Mouse (Mus musculus): ENCODE data around the gene Stkld1. TPM values are rescaled to one million over a fixed set of nuclear protein-coding genes. Genes with fewer than 3 reads are reported as not detected.

The Stkld1 gene
- total and polyA plus RNA-seq, 3 experiments, result 0.02 TPM; not detected in 2

DNA sequence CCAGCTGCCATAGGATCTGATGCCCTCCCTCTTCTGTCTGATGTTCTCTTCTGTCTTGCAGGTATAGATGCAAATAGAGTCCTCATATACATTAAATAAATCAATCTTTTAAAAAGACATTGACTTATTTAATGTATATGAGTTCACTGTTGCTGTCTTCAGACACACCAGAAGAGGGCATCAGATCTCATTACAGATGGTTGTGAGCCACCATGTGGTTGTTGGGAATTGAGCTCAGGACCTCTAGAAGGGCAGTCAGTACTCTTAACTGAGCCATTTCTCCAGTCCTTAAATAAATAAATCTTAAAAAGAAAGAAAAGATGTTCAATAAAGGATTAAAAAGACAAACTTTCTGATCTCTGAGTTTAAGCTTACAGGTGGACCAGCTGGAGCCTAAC is 24.5 kb upstream of the Stkld1 start:
- TF ChIP-seq GATA2 (IDR thresholded peaks at IDR 0.05; ENCODE audit: borderline replicate concordance, low read depth, low read length) (no peak), CTCF (IDR thresholded peaks at IDR 0.05; ENCODE audit: low read depth, low read length) (no peak), POLR2AphosphoS5 (IDR thresholded peaks at IDR 0.05; ENCODE audit: insufficient replicate concordance, low read depth, low read length) (no peak), TAL1 (conservative IDR thresholded peaks at IDR 0.05; ENCODE audit: low read depth, low read length) (no peak), GATA1 (IDR thresholded peaks at IDR 0.05; ENCODE audit: borderline replicate concordance, low read length) (no peak)
- no peaks in the 10 kb centered on the region for H3K27me3 ChIP-seq (ENCODE audit: insufficient read depth, low read length)
- peak overlapping the region; percentile 99 for H3K4me3 ChIP-seq (ENCODE audit: low read depth, low read length)
- H3K36me3 ChIP-seq (replicated peaks), result peaks cover 83% of the 10 kb centered on the region
- no peak for ATAC-seq (ENCODE audit: extremely low read depth, insufficient number of reproducible peaks, low FRiP score, poor library complexity, severe bottlenecking)
- no peaks in the 10 kb centered on the region for H3K9me3 ChIP-seq (replicated peaks)
- peaks cover 67% of the 10 kb centered on the region for H3K4me1 ChIP-seq (ENCODE audit: insufficient read depth, low read depth, low read length)
- no peak for DNase-seq (ENCODE audit: low spot score)

DNA sequence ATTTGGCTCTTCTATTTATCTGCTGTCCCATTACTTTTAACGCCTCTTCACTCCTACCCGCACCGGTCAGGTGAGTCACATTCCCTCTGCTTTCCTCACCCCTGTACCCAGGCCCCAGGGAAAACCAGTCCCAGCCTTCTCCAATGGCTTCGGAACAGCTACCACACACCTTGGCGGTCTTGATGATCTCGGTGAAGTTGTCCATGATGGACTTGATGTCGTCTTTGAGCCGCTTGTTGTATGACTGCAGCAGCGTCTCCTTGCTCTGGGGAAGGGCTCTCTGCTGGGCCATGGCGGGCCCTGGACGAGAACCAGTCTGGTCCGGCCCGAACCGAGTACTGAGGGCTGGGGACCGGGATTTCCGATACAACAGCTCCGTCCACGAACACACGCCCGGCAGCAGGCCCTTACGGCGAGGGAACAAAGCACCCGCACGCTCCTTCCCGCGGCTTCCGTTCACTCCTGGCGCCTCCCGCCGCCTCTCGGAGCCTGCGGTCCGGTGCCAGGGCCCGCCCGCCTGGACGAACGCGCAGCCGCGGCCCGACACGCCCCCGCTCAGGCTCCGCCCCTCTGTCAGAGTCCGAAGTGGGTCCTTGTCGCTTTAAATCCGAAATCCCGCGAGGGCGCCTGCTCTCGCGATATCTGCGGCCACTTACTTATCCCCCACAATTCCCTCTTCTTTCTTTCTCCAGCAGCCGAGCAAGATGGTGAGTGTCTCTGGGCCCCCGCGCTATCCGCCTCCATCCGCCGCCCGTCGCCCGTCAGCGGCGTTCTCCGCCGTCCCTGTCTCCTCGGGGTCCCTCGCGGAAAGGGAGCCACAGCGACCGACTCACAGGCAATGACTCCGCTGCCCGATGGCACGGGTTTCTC is 23.5 kb upstream of the Stkld1 start, which contains the start of the genes Med22 and Rpl7a:
TSS of gene Med22 (minus strand) at position 554 of the 870 bp plus-strand sequence.
TSS of gene Rpl7a (plus strand) at position 641 of the 870 bp plus-strand sequence.
- TF ChIP-seq POLR2AphosphoS5 (IDR thresholded peaks at IDR 0.05; ENCODE audit: insufficient replicate concordance, low read depth, low read length) (no peak), TAL1 (conservative IDR thresholded peaks at IDR 0.05; ENCODE audit: low read depth, low read length) (no peak), GATA1 (IDR thresholded peaks at IDR 0.05; ENCODE audit: borderline replicate concordance, low read length) (no peak), GATA2 (IDR thresholded peaks at IDR 0.05; ENCODE audit: borderline replicate concordance, low read depth, low read length) (no peak), CTCF (IDR thresholded peaks at IDR 0.05; ENCODE audit: low read depth, low read length) (no peak)
- ATAC-seq (ENCODE audit: extremely low read depth, insufficient number of reproducible peaks, low FRiP score, poor library complexity, severe bottlenecking) (peak; percentile 42; the same call in 1 of the 2 replicates), DNase-seq (ENCODE audit: low spot score) (peak; percentile 88)
- Histone ChIP-seq H3K27me3 (ENCODE audit: insufficient read depth, low read length) (no peaks in the 10 kb centered on the region), H3K4me1 (ENCODE audit: insufficient read depth, low read depth, low read length) (peaks cover 73% of the 10 kb centered on the region), H3K9me3 (replicated peaks) (no peaks in the 10 kb centered on the region), H3K36me3 (replicated peaks) (peaks cover 82% of the 10 kb centered on the region), H3K4me3 (ENCODE audit: low read depth, low read length) (peak within 1 kb of the TSS; percentile 99)

DNA sequence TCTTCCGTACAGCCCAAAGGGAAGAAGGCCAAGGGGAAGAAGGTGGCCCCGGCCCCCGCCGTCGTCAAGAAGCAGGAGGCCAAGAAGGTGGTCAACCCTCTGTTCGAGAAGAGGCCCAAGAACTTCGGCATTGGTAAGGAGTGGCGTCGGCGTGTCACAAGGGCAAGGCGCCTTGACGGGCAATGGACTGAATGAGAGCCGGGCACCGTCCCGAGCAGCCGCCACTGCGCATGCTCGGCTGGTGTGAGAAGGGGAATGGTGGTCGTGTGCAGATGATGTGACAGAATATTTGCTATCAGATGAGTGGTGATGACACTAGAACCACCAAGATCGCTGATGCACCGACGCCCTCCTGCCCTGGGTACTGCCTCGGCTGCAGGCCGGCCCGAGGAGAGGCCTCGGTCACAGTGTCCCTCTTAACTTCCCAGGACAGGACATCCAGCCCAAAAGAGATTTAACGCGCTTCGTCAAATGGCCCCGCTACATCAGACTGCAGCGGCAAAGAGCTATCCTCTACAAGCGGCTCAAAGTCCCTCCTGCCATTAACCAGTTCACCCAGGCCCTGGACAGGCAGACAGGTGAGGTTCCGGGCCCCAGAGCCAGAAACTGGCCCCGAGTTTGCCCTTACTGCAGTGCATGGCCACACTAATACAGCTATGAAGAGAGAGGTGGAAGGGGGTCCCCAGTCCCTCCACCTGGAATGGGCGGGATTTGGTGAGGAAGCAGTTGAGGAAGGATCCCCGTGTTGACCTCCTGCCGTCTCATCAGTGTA is 22.7 kb upstream of the Stkld1 start:
- peaks cover 74% of the 10 kb centered on the region for H3K36me3 ChIP-seq (replicated peaks)
- ATAC-seq (ENCODE audit: extremely low read depth, insufficient number of reproducible peaks, low FRiP score, poor library complexity, severe bottlenecking) (no peak), DNase-seq (ENCODE audit: low spot score) (no peak)
- no peaks in the 10 kb centered on the region for H3K27me3 ChIP-seq (ENCODE audit: insufficient read depth, low read length)
- H3K9me3 ChIP-seq (replicated peaks), result no peaks in the 10 kb centered on the region
- peaks cover 74% of the 10 kb centered on the region for H3K4me1 ChIP-seq (ENCODE audit: insufficient read depth, low read depth, low read length)
- H3K4me3 ChIP-seq (ENCODE audit: low read depth, low read length), result peak overlapping the region; percentile 99
- TF ChIP-seq CTCF (IDR thresholded peaks at IDR 0.05; ENCODE audit: low read depth, low read length), result no peak
- TF ChIP-seq GATA2 (IDR thresholded peaks at IDR 0.05; ENCODE audit: borderline replicate concordance, low read depth, low read length), result no peak
- TF ChIP-seq GATA1 (IDR thresholded peaks at IDR 0.05; ENCODE audit: borderline replicate concordance, low read length), result no peak
- TF ChIP-seq POLR2AphosphoS5 (IDR thresholded peaks at IDR 0.05; ENCODE audit: insufficient replicate concordance, low read depth, low read length), result no peak
- TF ChIP-seq TAL1 (conservative IDR thresholded peaks at IDR 0.05; ENCODE audit: low read depth, low read length), result no peak

DNA sequence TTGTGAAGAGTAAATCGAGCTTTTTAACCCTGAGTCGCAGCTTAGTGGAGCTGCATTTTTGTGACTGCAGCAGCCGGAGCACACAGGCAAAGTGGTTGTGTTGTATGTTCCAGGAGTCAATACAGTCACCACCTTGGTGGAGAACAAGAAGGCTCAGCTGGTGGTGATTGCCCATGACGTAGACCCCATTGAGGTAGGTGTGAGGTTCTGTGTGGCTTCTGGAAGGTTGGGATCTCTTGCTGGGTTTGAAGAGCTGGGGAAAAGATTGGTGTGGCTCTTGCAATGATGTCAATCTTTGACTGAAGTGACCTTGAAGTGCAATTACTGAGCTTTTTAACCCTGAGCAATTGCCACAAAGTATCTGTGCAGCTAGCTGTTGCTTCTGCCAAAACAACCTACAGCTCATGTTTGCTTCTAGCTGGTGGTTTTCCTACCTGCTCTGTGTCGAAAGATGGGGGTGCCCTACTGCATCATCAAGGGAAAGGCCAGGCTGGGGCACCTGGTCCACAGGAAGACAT is 21.5 kb upstream of the Stkld1 start:
- Histone ChIP-seq H3K27me3 (ENCODE audit: insufficient read depth, low read length) (no peaks in the 10 kb centered on the region), H3K9me3 (replicated peaks) (no peaks in the 10 kb centered on the region), H3K4me1 (ENCODE audit: insufficient read depth, low read depth, low read length) (peaks cover 74% of the 10 kb centered on the region), H3K36me3 (replicated peaks) (peaks cover 71% of the 10 kb centered on the region), H3K4me3 (ENCODE audit: low read depth, low read length) (peak overlapping the region; percentile 99)
- DNase-seq (ENCODE audit: low spot score) (no peak), ATAC-seq (ENCODE audit: extremely low read depth, insufficient number of reproducible peaks, low FRiP score, poor library complexity, severe bottlenecking) (no peak)
- no peak for TF ChIP-seq GATA1 (IDR thresholded peaks at IDR 0.05; ENCODE audit: borderline replicate concordance, low read length)
- no peak for TF ChIP-seq TAL1 (conservative IDR thresholded peaks at IDR 0.05; ENCODE audit: low read depth, low read length)
- TF ChIP-seq POLR2AphosphoS5 (IDR thresholded peaks at IDR 0.05; ENCODE audit: insufficient replicate concordance, low read depth, low read length), result no peak; the same call in 1 of the 2 replicates
- TF ChIP-seq GATA2 (IDR thresholded peaks at IDR 0.05; ENCODE audit: borderline replicate concordance, low read depth, low read length), result no peak
- no peak for TF ChIP-seq CTCF (IDR thresholded peaks at IDR 0.05; ENCODE audit: low read depth, low read length)

- no peak for DNase-seq (ENCODE audit: low spot score)
- no peaks in the 10 kb centered on the region for H3K27me3 ChIP-seq (ENCODE audit: insufficient read depth, low read length)
- H3K4me1 ChIP-seq (ENCODE audit: insufficient read depth, low read depth, low read length), result peaks cover 74% of the 10 kb centered on the region
- ATAC-seq (ENCODE audit: extremely low read depth, insufficient number of reproducible peaks, low FRiP score, poor library complexity, severe bottlenecking), result no peak
- no peaks in the 10 kb centered on the region for H3K9me3 ChIP-seq (replicated peaks)
- no peak for TF ChIP-seq TAL1 (conservative IDR thresholded peaks at IDR 0.05; ENCODE audit: low read depth, low read length)
- TF ChIP-seq GATA1 (IDR thresholded peaks at IDR 0.05; ENCODE audit: borderline replicate concordance, low read length), result no peak
- TF ChIP-seq GATA2 (IDR thresholded peaks at IDR 0.05; ENCODE audit: borderline replicate concordance, low read depth, low read length), result no peak
- peak; percentile 11; the same call in 1 of the 2 replicates for TF ChIP-seq POLR2AphosphoS5 (IDR thresholded peaks at IDR 0.05; ENCODE audit: insufficient replicate concordance, low read depth, low read length)
- TF ChIP-seq CTCF (IDR thresholded peaks at IDR 0.05; ENCODE audit: low read depth, low read length), result no peak
- peaks cover 71% of the 10 kb centered on the region for H3K36me3 ChIP-seq (replicated peaks)
- H3K4me3 ChIP-seq (ENCODE audit: low read depth, low read length), result peak overlapping the region; percentile 99
These were observed 20.3 kb upstream of the Stkld1 start for GRCm38 (mm10) chr2:26913416-26914147.

Measured in G1E (cell line).